Mouse (Mus musculus): ENCODE results near the gene Max.

DNA sequence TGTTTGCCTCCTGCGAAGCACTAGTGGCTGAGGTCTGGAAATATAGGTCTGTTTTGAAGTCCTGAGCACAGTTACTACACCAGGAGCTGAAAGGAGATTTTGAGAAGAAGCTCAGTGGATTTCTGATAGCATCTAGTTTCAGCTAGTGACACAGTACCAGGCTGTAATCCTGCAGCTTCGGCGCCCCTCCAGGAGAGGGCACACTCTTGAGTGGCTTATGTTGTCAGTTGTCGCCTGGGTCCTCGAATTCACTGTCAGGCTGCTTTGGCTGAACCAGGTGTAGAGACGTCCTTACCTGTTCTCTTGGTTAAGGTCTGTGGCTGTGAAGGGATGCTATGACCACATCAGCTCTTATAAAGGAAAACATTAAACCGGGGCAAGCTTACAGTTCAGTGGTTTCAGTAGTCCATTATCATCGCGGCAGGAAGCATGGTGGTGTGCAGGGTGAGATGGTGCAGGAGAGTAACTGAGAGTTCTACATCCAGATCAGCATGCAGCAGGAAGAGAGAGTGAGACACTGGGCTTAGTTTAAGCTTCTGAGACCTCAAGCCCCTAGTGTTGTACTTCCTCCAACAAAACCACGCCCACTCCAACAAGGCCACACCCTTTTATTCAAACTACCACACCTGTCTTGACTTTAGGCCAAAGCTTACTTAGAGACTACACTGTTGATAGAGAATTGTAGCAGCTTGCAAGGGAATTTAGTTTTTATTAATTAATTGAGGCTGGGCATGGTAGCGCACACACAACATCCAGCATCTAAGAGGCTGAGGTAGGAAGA, 72.4 kb downstream of the Max start:
- peak; percentile 33 for TF ChIP-seq CTCF (IDR thresholded peaks at IDR 0.05)
- TF ChIP-seq POLR2A (IDR thresholded peaks at IDR 0.05; ENCODE audit: insufficient read depth, low read depth, low read length) = no peak
- TF ChIP-seq EP300 (IDR thresholded peaks at IDR 0.05; ENCODE audit: insufficient read depth, low read depth, low read length) = no peak

All from heart, adult 2 months (tissue).